Mouse (Mus musculus) CH12.LX (cell line): ENCODE results near the gene Scd3. TPM values are rescaled to one million over a fixed set of nuclear protein-coding genes. Genes with fewer than 3 reads are reported as not detected.

Source experiments
- DNase-seq: peaks from one replicate; pipeline ENCODE4 v3.0.0-alpha.2; 2013; ENCODE audit errors: extremely low read depth
- H3K27ac ChIP-seq: 2 replicates; pipeline ENCODE4 v1.5.1; 2012; ENCODE audit warnings: low read depth, mild to moderate bottlenecking, control low read depth, moderate library complexity; ENCODE audit not compliant: insufficient read depth
- H3K27me3 ChIP-seq: replicated peaks from 2 replicates; pipeline ENCODE3; 2012; ENCODE audit warnings: inconsistent platforms
- H3K36me3 ChIP-seq, 2 experiments: replicated peaks in 1 of 2; 2 replicates each; pipeline versions ENCODE3 to v1.6.1; 2012; ENCODE audit warnings: inconsistent platforms in 1 of 2, low read length in 1 of 2, mild to moderate bottlenecking in 1 of 2, mixed read lengths in 1 of 2, moderate library complexity in 1 of 2; ENCODE audit not compliant: control insufficient read depth in 1 of 2, insufficient read depth in 1 of 2
- H3K4me1 ChIP-seq, 2 experiments: 2 replicates each; pipeline ENCODE4 v1.6.1; 2012; ENCODE audit warnings: inconsistent platforms in 1 of 2, moderate library complexity in 1 of 2; ENCODE audit not compliant: insufficient read depth in 2 of 2, control insufficient read depth in 1 of 2
- H3K4me2 ChIP-seq: 2 replicates; pipeline ENCODE4 v1.6.1; 2012; ENCODE audit warnings: low read depth, mild to moderate bottlenecking, control low read depth; ENCODE audit not compliant: poor library complexity, insufficient read depth, severe bottlenecking
- H3K4me3 ChIP-seq, 3 experiments: fragments of 150-350 bp in 1 of 3; sonication (generic) in 1 of 3; replicated peaks in 1 of 3; 2 replicates each; pipeline versions ENCODE3 to v1.5.1; 2011 to 2012; ENCODE audit warnings: low read depth in 2 of 3, low read length in 2 of 3, mild to moderate bottlenecking in 2 of 3, moderate library complexity in 2 of 3, control low read depth in 1 of 3, improper control_type of control experiment in 1 of 3, inconsistent platforms in 1 of 3, mixed read lengths in 1 of 3; ENCODE audit not compliant: poor library complexity in 1 of 3
- H3K79me2 ChIP-seq: replicated peaks from 2 replicates; pipeline ENCODE4 v1.6.1; 2012; ENCODE audit warnings: mild to moderate bottlenecking, moderate library complexity; ENCODE audit not compliant: control insufficient read depth, poor library complexity, insufficient read depth, severe bottlenecking; ENCODE audit errors: extremely low read depth
- H3K9ac ChIP-seq: 2 replicates; pipeline ENCODE4 v1.6.1; 2012; ENCODE audit warnings: low read depth, mild to moderate bottlenecking, control low read depth, moderate library complexity; ENCODE audit not compliant: insufficient read depth
- H3K9me3 ChIP-seq: replicated peaks from 2 replicates; pipeline ENCODE3; 2012; ENCODE audit warnings: low read length, inconsistent platforms, mixed read lengths
- BHLHE40 ChIP-seq: IDR thresholded peaks from 2 replicates; pipeline ENCODE4 v1.6.1; 2011; ENCODE audit warnings: mild to moderate bottlenecking, low read depth, low read length, improper control_type of control experiment
- CHD1 ChIP-seq: IDR thresholded peaks from 2 replicates; pipeline ENCODE4 v1.6.1; 2012; ENCODE audit warnings: low read depth, low read length, improper control_type of control experiment, inconsistent platforms
- CHD2 ChIP-seq: IDR thresholded peaks from 2 replicates; pipeline ENCODE4 v1.6.1; 2011; ENCODE audit warnings: low read length, improper control_type of control experiment
- CTCF ChIP-seq, 2 experiments: IDR thresholded peaks in 1 of 2; conservative IDR thresholded peaks in 1 of 2; 2 replicates each; pipeline ENCODE4 v1.5.1; 2011 to 2012; ENCODE audit warnings: low read depth in 2 of 2, low read length in 2 of 2, improper control_type of control experiment in 1 of 2, inconsistent platforms in 1 of 2, mild to moderate bottlenecking in 1 of 2, moderate library complexity in 1 of 2
- E2F4 ChIP-seq: IDR thresholded peaks from 2 replicates; pipeline ENCODE4 v1.6.1; 2011; ENCODE audit warnings: low read depth, low read length, improper control_type of control experiment; ENCODE audit not compliant: insufficient replicate concordance
- ELF1 ChIP-seq: IDR thresholded peaks from 2 replicates; pipeline ENCODE4 v1.6.1; 2014; ENCODE audit warnings: low read depth, mild to moderate bottlenecking, inconsistent platforms, low read length, improper control_type of control experiment
- EP300 ChIP-seq: IDR thresholded peaks from 2 replicates; pipeline ENCODE4 v1.6.1; 2011; ENCODE audit warnings: low read length, improper control_type of control experiment
- ETS1 ChIP-seq: conservative IDR thresholded peaks from 2 replicates; pipeline ENCODE4 v1.6.1; 2012; ENCODE audit warnings: low read depth, mild to moderate bottlenecking, inconsistent platforms, low read length, improper control_type of control experiment, moderate library complexity
- GABPA ChIP-seq: IDR thresholded peaks from 2 replicates; pipeline ENCODE4 v1.6.1; 2012; ENCODE audit warnings: low read depth, low read length, improper control_type of control experiment, inconsistent platforms; ENCODE audit not compliant: insufficient replicate concordance
- HCFC1 ChIP-seq: IDR thresholded peaks from 2 replicates; pipeline ENCODE4 v1.6.1; 2012; ENCODE audit warnings: low read depth, mild to moderate bottlenecking, inconsistent platforms, low read length, improper control_type of control experiment
- IRF4 ChIP-seq: IDR thresholded peaks from 2 replicates; pipeline ENCODE4 v1.6.1; 2014; ENCODE audit warnings: low read depth, mild to moderate bottlenecking, inconsistent platforms, low read length, improper control_type of control experiment
- JUN ChIP-seq: IDR thresholded peaks from 2 replicates; pipeline ENCODE4 v1.6.1; 2011; ENCODE audit warnings: low read depth, mild to moderate bottlenecking, low read length, improper control_type of control experiment, moderate library complexity; ENCODE audit not compliant: insufficient read depth
- JUND ChIP-seq: conservative IDR thresholded peaks from 2 replicates; pipeline ENCODE4 v1.6.1; 2011; ENCODE audit warnings: low read depth, low read length, improper control_type of control experiment
- KAT2A ChIP-seq: IDR thresholded peaks from 2 replicates; pipeline ENCODE4 v1.6.1; 2012; ENCODE audit warnings: low read length, improper control_type of control experiment, inconsistent platforms; ENCODE audit not compliant: insufficient replicate concordance
- MAFK ChIP-seq: IDR thresholded peaks from 2 replicates; pipeline ENCODE4 v1.6.1; 2011; ENCODE audit warnings: low read length, improper control_type of control experiment; ENCODE audit not compliant: insufficient replicate concordance
- MAX ChIP-seq: IDR thresholded peaks from 2 replicates; pipeline ENCODE4 v1.6.1; 2011; ENCODE audit warnings: low read length, improper control_type of control experiment
- MAZ ChIP-seq: IDR thresholded peaks from 2 replicates; pipeline ENCODE4 v1.6.1; 2012; ENCODE audit warnings: low read depth, mild to moderate bottlenecking, inconsistent platforms, low read length, improper control_type of control experiment, moderate library complexity
- MEF2A ChIP-seq: IDR thresholded peaks from 2 replicates; pipeline ENCODE4 v1.6.1; 2014; ENCODE audit warnings: low read depth, mild to moderate bottlenecking, inconsistent platforms, low read length, improper control_type of control experiment, borderline replicate concordance
- MXI1 ChIP-seq: IDR thresholded peaks from 2 replicates; pipeline ENCODE4 v1.6.1; 2011; ENCODE audit warnings: mild to moderate bottlenecking, low read depth, low read length, improper control_type of control experiment
- MYC ChIP-seq: IDR thresholded peaks from 2 replicates; pipeline ENCODE4 v1.6.1; 2011; ENCODE audit warnings: low read depth, mild to moderate bottlenecking, improper control_type of control experiment, low read length
- NELFE ChIP-seq: IDR thresholded peaks from 2 replicates; pipeline ENCODE4 v1.6.1; 2011; ENCODE audit warnings: low read depth, low read length, improper control_type of control experiment
- NRF1 ChIP-seq: IDR thresholded peaks from 2 replicates; pipeline ENCODE4 v1.6.1; 2014; ENCODE audit warnings: low read depth, mild to moderate bottlenecking, inconsistent platforms, low read length, improper control_type of control experiment, moderate library complexity
- PAX5 ChIP-seq: IDR thresholded peaks from 2 replicates; pipeline ENCODE4 v1.6.1; 2012; ENCODE audit warnings: low read length, inconsistent platforms, mixed read lengths
- POLR2A ChIP-seq: IDR thresholded peaks from 2 replicates; pipeline ENCODE4 v1.6.1; 2011; ENCODE audit warnings: low read depth, mild to moderate bottlenecking, improper control_type of control experiment, low read length
- POLR2AphosphoS2 ChIP-seq: IDR thresholded peaks from 2 replicates; pipeline ENCODE4 v1.6.1; 2011; ENCODE audit warnings: low read depth, low read length, improper control_type of control experiment
- RAD21 ChIP-seq: IDR thresholded peaks from 2 replicates; pipeline ENCODE4 v1.6.1; 2011; ENCODE audit warnings: low read depth, mild to moderate bottlenecking, low read length, improper control_type of control experiment, moderate library complexity
- RCOR1 ChIP-seq: conservative IDR thresholded peaks from 2 replicates; pipeline ENCODE4 v1.6.1; 2012; ENCODE audit warnings: low read depth, mild to moderate bottlenecking, inconsistent platforms, low read length, improper control_type of control experiment
- SIN3A ChIP-seq: IDR thresholded peaks from 2 replicates; pipeline ENCODE4 v1.6.1; 2012; ENCODE audit warnings: low read length, improper control_type of control experiment, inconsistent platforms
- SMC3 ChIP-seq: IDR thresholded peaks from 2 replicates; pipeline ENCODE4 v1.6.1; 2011; ENCODE audit warnings: low read depth, low read length, improper control_type of control experiment
- TBP ChIP-seq: conservative IDR thresholded peaks from 2 replicates; pipeline ENCODE4 v1.6.1; 2011; ENCODE audit warnings: low read depth, low read length, improper control_type of control experiment
- TCF12 ChIP-seq: IDR thresholded peaks from 2 replicates; pipeline ENCODE4 v1.6.1; 2014; ENCODE audit warnings: low read depth, mild to moderate bottlenecking, inconsistent platforms, low read length, improper control_type of control experiment
- UBTF ChIP-seq: IDR thresholded peaks from 2 replicates; pipeline ENCODE4 v1.6.1; 2012; ENCODE audit warnings: low read depth, mild to moderate bottlenecking, inconsistent platforms, low read length, improper control_type of control experiment, moderate library complexity
- USF1 ChIP-seq: IDR thresholded peaks from 2 replicates; pipeline ENCODE4 v1.6.1; 2014; ENCODE audit warnings: low read depth, mild to moderate bottlenecking, inconsistent platforms, low read length, improper control_type of control experiment
- USF2 ChIP-seq: conservative IDR thresholded peaks from 2 replicates; pipeline ENCODE4 v1.6.1; 2011; ENCODE audit warnings: low read depth, low read length, improper control_type of control experiment
- ZC3H11A ChIP-seq: IDR thresholded peaks from 2 replicates; pipeline ENCODE4 v1.6.1; 2012; ENCODE audit warnings: low read depth, mild to moderate bottlenecking, inconsistent platforms, low read length, improper control_type of control experiment
- ZKSCAN1 ChIP-seq: IDR thresholded peaks from 2 replicates; pipeline ENCODE4 v1.6.1; 2012; ENCODE audit warnings: low read depth, inconsistent platforms, low read length, improper control_type of control experiment, borderline replicate concordance
- ZMIZ1 ChIP-seq: IDR thresholded peaks from 2 replicates; pipeline ENCODE4 v1.6.1; 2012; ENCODE audit warnings: low read depth, mild to moderate bottlenecking, inconsistent platforms, low read length, improper control_type of control experiment
- ZNF384 ChIP-seq: IDR thresholded peaks from 2 replicates; pipeline ENCODE4 v1.6.1; 2012; ENCODE audit warnings: low read depth, low read length, improper control_type of control experiment, inconsistent platforms
- dilution Hi-C: fragments of 300-500 bp; cut with MboI; formaldehyde crosslinking; loops from 2 replicates; pipeline ENCODE4 v1.14.3; 2020; ENCODE audit warnings: low sequenced_read_pairs; ENCODE audit not compliant: extremely low pct_unique_long_range_greater_than_20kb, extremely low pct_ligation_motif_present
- in situ Hi-C: fragments of 300-500 bp; cut with MboI; formaldehyde crosslinking; loops from 3 replicates; pipeline ENCODE4 v1.14.3; 2019; ENCODE audit warnings: low sequenced_read_pairs, low pct_ligation_motif_present, low pct_unique_long_range_greater_than_20kb, mixed read lengths
- polyA plus RNA-seq: library from polyadenylated mRNA; unstranded; fragments of >175 nt; gene quantifications from 2 replicates; pipeline ENCODE4 v1.2.1, GENCODE M21; 2012; ENCODE audit warnings: low read depth; ENCODE audit not compliant: insufficient read length
- total RNA-seq, 2 experiments: library from RNA; depleted of rRNA; stranded (reverse); fragments of 300-350 nt in 1 of 2; fragments of >200 nt in 1 of 2; gene quantifications; 2 replicates each; pipeline ENCODE4 v1.2.3; 2012 to 2014

Scd3 gene
- total and polyA plus RNA-seq, 3 experiments = not detected

DNA sequence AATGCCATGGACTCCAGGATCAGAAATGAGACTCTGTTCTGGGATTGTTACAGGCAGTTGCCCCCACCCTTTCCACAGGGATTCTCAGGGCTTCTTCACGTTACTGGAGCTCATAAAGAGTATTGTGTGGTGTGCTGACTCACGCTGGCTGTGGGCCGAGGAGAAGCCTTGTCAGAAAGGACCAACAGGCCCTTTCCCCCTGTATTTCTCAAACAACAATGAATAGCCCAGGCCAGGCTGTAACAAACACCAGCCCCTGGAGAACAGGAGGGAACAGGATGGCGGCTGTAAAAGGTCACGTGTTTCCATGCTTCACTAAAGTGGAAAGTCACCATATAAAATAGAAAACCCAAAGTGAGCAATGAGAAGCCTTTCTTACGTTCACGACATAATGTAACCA is 62.2 kb downstream of the Scd3 start:
- Histone ChIP-seq H3K36me3 (peaks cover 7 to 19% of the 10 kb centered on the region in 2 experiments), H3K9me3 (no peaks in the 10 kb centered on the region), H3K4me2 (peak overlapping the region; percentile 59; the same call in 1 of the 2 replicates), H3K4me1 (peaks cover 17 to 45% of the 10 kb centered on the region in 2 experiments), H3K4me3 (no peak overlapping the region), H3K27ac (peak overlapping the region; percentile 86), H3K9ac (peak overlapping the region; percentile 64), H3K79me2 (no peaks in the 10 kb centered on the region), H3K27me3 (no peaks in the 10 kb centered on the region)
- in situ Hi-C loops = no loop called here
- TF ChIP-seq EP300 (no peak), ZC3H11A (no peak), MXI1 (0 out of 2 replicates have a peak, but pooled peaks have one; percentile 5), CTCF (conservative IDR thresholded peaks at IDR 0.05 in 1 of 2, IDR thresholded peaks at IDR 0.05 in 1 of 2; ENCODE audit: low read depth in 2 of 2, low read length in 2 of 2) (no peak), ZNF384 (no peak), USF2 (peak; percentile 43; the same call in 1 of the 2 replicates), MAFK (no peak; the same call in 1 of the 2 replicates), TBP (no peak), MEF2A (no peak), RAD21 (no peak), TCF12 (no peak), ZKSCAN1 (no peak), POLR2A (no peak), IRF4 (no peak), HCFC1 (peak; percentile 11; the same call in 1 of the 2 replicates), UBTF (no peak), MAZ (no peak), E2F4 (no peak), KAT2A (no peak), CHD1 (0 out of 2 replicates have a peak, but pooled peaks have one; percentile 19), JUND (no peak), SIN3A (no peak), ETS1 (no peak), ELF1 (no peak), SMC3 (no peak), POLR2AphosphoS2 (no peak), RCOR1 (no peak), JUN (no peak), MYC (no peak), MAX (peak; percentile 60), PAX5 (no peak), CHD2 (no peak), NELFE (no peak; the same call in 1 of the 2 replicates), GABPA (no peak), NRF1 (no peak), ZMIZ1 (no peak), USF1 (peak; percentile 61), BHLHE40 (peak; percentile 76)
- dilution Hi-C loops = no loop called here
- no peak for DNase-seq
